ENCODE assay signal across 7 mouse cellular contexts in genomic region chr5:16470366-16470982, GRCm38 (mm10).
DNase-seq lines count a peak whose midpoint lies in the region; ATAC-seq and TF ChIP-seq lines count a peak whose summit lies in the region.

No protein-coding gene starts in this region.

- TF ChIP-seq POLR2A in bone marrow macrophage, adult 2 months (IDR thresholded peaks at IDR 0.05; ENCODE audit: borderline replicate concordance, low read depth, low read length): no peak
- no peak for TF ChIP-seq POLR2A in limb, embryonic 14.5 days (IDR thresholded peaks at IDR 0.05; ENCODE audit: borderline replicate concordance, extremely low read depth, insufficient read depth, insufficient read length)

- no peak overlapping the region for H3K9ac ChIP-seq in embryonic facial prominence, embryonic 12.5 days
- H3K9ac ChIP-seq in hindbrain, embryonic 12.5 days: no peak overlapping the region
- H3K9ac ChIP-seq in limb, embryonic 14.5 days (ENCODE audit: low read depth, low read length, severe bottlenecking): no peak overlapping the region

- TF ChIP-seq CTCF in bone marrow macrophage, adult 2 months (IDR thresholded peaks at IDR 0.05; ENCODE audit: low read depth, low read length): no peak

- H3K4me2 ChIP-seq in embryonic facial prominence, embryonic 12.5 days (replicated peaks): peak overlapping the region; percentile 31
- H3K4me2 ChIP-seq in hindbrain, embryonic 12.5 days (replicated peaks): peak overlapping the region; percentile 23; the same call in 1 of the 2 replicates
- H3K4me2 ChIP-seq in limb, embryonic 14.5 days (replicated peaks; ENCODE audit: low read depth, low read length, severe bottlenecking): peak overlapping the region; percentile 22; the same call in 1 of the 2 replicates

- DNase-seq in limb, embryonic 14.5 days (ENCODE audit: low spot score): peak; percentile 46
- DNase-seq in retina, embryonic 14.5 days (ENCODE audit: low spot score): peak; percentile 24
- no peak for DNase-seq in spleen, adult 12 weeks (ENCODE audit: low spot score)
- no peak for DNase-seq in cerebellum, adult 9-11 months

- ATAC-seq in embryonic facial prominence, embryonic 12.5 days (ENCODE audit: insufficient number of reproducible peaks, insufficient read depth, low FRiP score, low TSS enrichment): peak; percentile 56; the same call in 1 of the 2 replicates
- peak; percentile 56; the same call in 1 of the 2 replicates for ATAC-seq in hindbrain, embryonic 12.5 days (ENCODE audit: low FRiP score)
- no peak for ATAC-seq in limb, embryonic 14.5 days (ENCODE audit: low FRiP score, low read depth)

- peak overlapping the region; percentile 86 for H3K27ac ChIP-seq in bone marrow macrophage, adult 2 months (ENCODE audit: insufficient read depth, low read depth, low read length)
- H3K27ac ChIP-seq in embryonic facial prominence, embryonic 12.5 days: 0 out of 2 replicates have a peak overlapping the region, but pooled peaks have one; percentile 19
- H3K27ac ChIP-seq in hindbrain, embryonic 12.5 days: no peak overlapping the region
- no peak overlapping the region for H3K27ac ChIP-seq in limb, embryonic 14.5 days (replicated peaks; ENCODE audit: low read depth, low read length)

- H3K36me3 ChIP-seq in embryonic facial prominence, embryonic 12.5 days: no peaks in the 10 kb centered on the region
- H3K36me3 ChIP-seq in hindbrain, embryonic 12.5 days: no peaks in the 10 kb centered on the region
- H3K36me3 ChIP-seq in limb, embryonic 14.5 days (ENCODE audit: control insufficient read depth, insufficient read depth, low read length): no peaks in the 10 kb centered on the region

- H3K4me3 ChIP-seq in bone marrow macrophage, adult 2 months (ENCODE audit: insufficient read depth, low read length): no peak overlapping the region
- no peak overlapping the region for H3K4me3 ChIP-seq in embryonic facial prominence, embryonic 12.5 days
- H3K4me3 ChIP-seq in hindbrain, embryonic 12.5 days: no peak overlapping the region
- H3K4me3 ChIP-seq in limb, embryonic 14.5 days (replicated peaks; ENCODE audit: low read length): no peak overlapping the region

- peaks cover 21% of the 10 kb centered on the region for H3K4me1 ChIP-seq in bone marrow macrophage, adult 2 months (ENCODE audit: control insufficient read depth, insufficient read depth, low read length)
- peaks cover 6% of the 10 kb centered on the region for H3K4me1 ChIP-seq in embryonic facial prominence, embryonic 12.5 days
- H3K4me1 ChIP-seq in hindbrain, embryonic 12.5 days: 0 out of 2 replicates have a peak, but pooled peaks cover 2% of the 10 kb centered on the region
- peaks cover 8% of the 10 kb centered on the region; the same call in 1 of the 2 replicates for H3K4me1 ChIP-seq in limb, embryonic 14.5 days (ENCODE audit: control insufficient read depth, insufficient read depth, low read length)

- H3K27me3 ChIP-seq in embryonic facial prominence, embryonic 12.5 days: no peaks in the 10 kb centered on the region
- no peaks in the 10 kb centered on the region for H3K27me3 ChIP-seq in hindbrain, embryonic 12.5 days
- no peaks in the 10 kb centered on the region for H3K27me3 ChIP-seq in limb, embryonic 14.5 days (ENCODE audit: control insufficient read depth, insufficient read depth, low read length)

- H3K9me3 ChIP-seq in embryonic facial prominence, embryonic 12.5 days: no peaks in the 10 kb centered on the region
- no peaks in the 10 kb centered on the region for H3K9me3 ChIP-seq in hindbrain, embryonic 12.5 days (replicated peaks)
- no peaks in the 10 kb centered on the region for H3K9me3 ChIP-seq in limb, embryonic 14.5 days (ENCODE audit: control insufficient read depth, low read length)

- WGBS in embryonic facial prominence, embryonic 12.5 days: 12% methylated on average over 10 of the region's 10 CpGs
- 56% methylated on average over 10 of the region's 10 CpGs for WGBS in hindbrain, embryonic 12.5 days
- WGBS in limb, embryonic 14.5 days: 4% methylated on average over 10 of the region's 10 CpGs

Comparison
In these comparisons a context has a peak if more than half of its experiments do, and no peak if none do; other contexts are left out.
1. H3K27ac ChIP-seq: peak in bone marrow macrophage, adult 2 months (single experiment) and embryonic facial prominence, embryonic 12.5 days (single experiment); none in hindbrain, embryonic 12.5 days (single experiment) and limb, embryonic 14.5 days (single experiment).
2. DNase-seq: peak in limb, embryonic 14.5 days (single experiment) and retina, embryonic 14.5 days (single experiment); none in spleen, adult 12 weeks (single experiment) and cerebellum, adult 9-11 months (single experiment).
3. Peak in every context shown above with its lines, with median percentiles within 50 percentile points of each other: H3K4me2 ChIP-seq.